Mouse (Mus musculus): ENCODE results near the gene Ywhaq. TPM values are rescaled to one million over a fixed set of nuclear protein-coding genes. Genes with fewer than 3 reads are reported as not detected.

Ywhaq gene
- 331 TPM for polyA plus RNA-seq (2017; shearing (Covaris generic))

DNA sequence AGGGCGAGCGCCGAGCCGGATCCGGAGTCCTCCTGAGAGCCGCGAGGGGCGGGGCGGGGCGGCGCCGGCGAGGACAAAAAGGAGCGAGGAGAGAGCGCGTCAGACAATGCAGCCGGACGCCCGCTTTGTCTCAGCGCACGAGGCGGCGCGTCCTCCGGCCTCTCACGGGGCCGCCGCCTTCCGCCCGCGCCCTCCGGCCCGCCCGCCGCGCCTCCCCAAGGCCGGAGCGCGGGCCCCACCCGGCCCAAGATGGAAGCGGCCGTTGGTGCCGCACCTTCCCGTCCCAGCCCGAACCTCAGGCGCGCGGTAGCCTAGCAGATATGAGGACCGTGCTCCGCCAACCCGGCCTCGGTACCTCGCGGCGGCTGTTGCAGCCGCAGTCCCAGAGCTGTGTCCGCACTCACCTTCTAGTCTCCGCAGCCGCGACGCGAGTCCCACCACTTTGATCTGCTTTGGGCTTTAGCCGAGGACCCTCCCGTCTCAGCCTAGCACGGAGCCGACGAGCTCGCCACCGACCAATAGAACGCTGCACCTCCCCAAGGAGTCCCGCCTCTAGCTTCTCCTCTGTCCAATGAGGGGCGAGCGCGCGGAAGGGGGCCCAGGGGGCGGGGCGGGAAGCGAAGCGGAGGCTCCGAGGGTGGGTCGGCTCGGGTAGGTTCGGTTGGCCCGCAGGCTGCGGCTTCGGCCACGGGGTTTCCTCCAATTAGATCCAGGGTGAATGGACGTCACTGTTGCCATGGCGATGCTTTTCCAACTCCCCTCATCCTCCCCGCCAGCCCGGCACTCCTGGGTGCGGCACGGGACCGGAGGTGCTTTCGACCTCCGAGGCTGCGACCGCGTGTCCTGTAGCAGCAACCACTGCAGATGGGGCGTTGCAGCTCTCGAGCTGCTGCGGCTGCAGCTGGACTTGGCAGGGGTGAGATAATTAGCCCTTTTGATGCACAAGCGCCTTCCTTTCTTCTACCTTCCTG lies at the start of gene Ywhaq:
Ywhaq (minus strand) TSS at position 538 of the 971 bp plus-strand sequence.

DNA sequence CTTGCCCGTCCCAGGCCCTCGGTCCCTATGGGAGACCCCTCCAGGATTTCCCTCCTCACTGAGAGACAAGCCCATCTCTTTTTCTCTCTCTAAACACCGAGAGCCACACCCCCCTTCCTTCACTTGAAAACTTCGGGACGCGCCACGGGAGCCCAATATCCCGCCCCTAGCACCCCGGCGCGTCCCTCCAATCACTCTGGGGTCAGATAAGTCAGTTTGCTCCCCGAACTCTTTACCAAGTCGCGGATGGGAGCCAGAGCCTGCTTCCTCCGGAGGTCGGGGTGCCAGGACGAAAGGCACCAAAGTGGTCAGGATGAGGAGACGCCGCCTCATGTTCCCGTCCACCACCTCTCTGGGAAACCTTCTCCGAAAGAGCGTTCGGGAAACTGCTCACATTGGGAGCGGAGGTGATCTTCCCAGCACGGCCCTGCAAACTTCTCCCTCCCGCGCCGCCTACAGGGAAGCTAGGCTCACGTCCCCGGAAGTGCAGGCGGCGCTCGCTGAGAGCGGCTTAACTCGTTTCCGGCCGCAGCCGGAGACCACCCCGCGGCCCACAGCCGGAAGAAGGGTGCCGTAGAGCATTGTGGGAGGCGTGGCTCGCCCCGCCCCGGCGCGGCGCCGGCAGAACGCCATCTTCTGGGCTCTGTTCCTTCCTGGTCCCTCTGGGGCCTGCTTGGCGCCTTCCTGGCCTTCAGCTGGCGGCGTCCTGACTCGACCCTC lies 44.2 kb downstream of the Ywhaq start, which contains the start of gene Adam17:
Adam17 (minus strand) TSS at position 533 of the 720 bp plus-strand sequence.

Other genes starting within 250 kb of the Ywhaq start
- 151 TPM for gene Cpsf3, start 132.2 kb downstream of the Ywhaq start, polyA plus RNA-seq (2017; shearing (Covaris generic))
- 110 TPM for gene Itgb1bp1, start 131.4 kb downstream of the Ywhaq start, polyA plus RNA-seq (2017; shearing (Covaris generic))
- 50.2 TPM for gene Iah1, start 101.2 kb downstream of the Ywhaq start, polyA plus RNA-seq (2017; shearing (Covaris generic))
- 83.8 TPM for gene Adam17, start 44.0 kb downstream of the Ywhaq start, polyA plus RNA-seq (2017; shearing (Covaris generic))

Data from inflammation-experienced regulatory T-cells, adult 16 weeks (primary cell).